Mouse (Mus musculus) gastrocnemius, postnatal 4 days (tissue): Measurements from ENCODE around the gene Anpep. TPM values are rescaled to one million over a fixed set of nuclear protein-coding genes. Genes with fewer than 3 reads are reported as not detected.

ENCODE experiments used
- DNase-seq, 2 experiments: peaks; one replicate each; pipeline ENCODE4 v3.0.0; 2021 to 2022; ENCODE audit warnings: low spot score in 2 of 2, mixed read lengths in 2 of 2
- total RNA-seq, 2 experiments: library from RNA; stranded (reverse); gene quantifications; 2 replicates each; pipeline ENCODE4 v1.2.3; 2021

Gene Anpep
- total RNA-seq, 2 experiments from 2014 or later, result 26.4 to 28.8 TPM

DNA sequence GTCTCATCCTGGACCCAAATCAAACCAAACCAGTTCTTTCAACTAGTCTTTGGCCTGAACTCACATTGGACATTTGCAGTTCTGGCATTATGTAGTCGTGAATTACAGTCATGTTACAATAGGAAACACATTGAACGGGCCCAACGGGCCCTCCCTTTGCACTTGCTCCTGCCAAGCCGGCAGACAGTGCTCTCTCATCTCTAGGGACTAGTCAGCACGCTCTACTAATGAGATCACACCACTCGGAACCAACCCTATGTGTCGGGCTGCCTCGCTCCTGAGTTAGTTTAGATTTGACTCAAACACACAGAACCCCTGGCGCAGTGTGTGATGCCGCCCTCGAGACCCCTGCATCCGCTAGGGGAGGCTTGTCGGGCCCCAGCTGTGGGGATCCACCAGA lies 7.0 kb upstream of the Anpep start:
- DNase-seq, result peak in 1 of 2 experiments; percentile 53

- DNase-seq, result no peak
Measured at GRCm38 (mm10) chr7:79866294-79867000, 5.6 kb upstream of the Anpep start.

DNA sequence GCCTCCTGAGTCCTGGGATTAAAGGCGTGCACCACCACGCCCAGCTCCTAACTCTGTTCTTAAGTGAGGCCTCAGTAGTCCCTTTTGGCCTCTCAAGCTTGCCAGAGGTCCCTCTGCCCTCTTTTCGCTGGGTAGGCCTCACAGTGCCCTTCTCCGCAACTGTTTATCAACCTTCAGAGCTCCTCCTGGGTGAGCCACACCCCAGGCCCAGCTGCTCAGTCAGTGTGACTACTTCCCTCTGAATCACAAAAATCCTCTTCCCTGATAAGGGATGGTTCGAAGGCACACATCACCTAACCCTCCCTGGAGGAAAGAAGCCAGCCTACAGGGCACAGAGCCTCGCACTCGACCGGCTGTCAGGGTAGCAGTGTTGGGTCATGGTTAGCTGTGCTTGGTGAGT lies 935 bp upstream of the Anpep start:
- no peak for DNase-seq

DNA sequence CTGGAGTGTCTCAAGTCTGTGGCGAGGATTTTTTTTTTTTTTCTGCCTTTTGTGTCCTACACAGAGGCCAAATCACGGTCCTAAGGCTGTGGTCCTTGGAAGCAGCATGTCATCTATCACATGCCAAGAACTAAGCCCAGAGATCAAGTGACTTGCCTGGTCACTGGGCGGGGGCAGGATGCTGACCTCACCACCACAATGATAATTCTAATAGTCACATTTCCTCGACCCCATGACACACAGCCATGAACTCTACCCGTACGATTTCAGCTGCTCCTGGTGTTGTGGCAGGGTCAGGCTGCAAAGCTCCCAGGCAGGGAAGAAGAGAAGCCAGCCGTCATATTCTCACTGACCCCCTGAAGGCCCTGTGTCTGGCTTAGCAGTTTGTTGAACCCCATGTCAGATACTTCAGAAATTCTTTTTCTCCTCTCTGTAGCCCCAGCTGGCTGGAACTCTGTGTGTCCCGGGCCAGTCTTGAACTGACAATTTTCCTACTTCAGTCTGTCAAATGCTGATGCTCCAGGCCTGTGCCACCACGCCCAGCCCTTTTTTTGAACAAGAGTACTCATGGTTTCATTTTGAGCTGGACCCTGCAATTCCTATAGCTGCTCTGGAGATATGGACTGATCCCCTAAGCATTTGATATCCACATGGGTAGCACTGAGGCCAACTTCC lies 1.8 kb downstream of the Anpep start:
- no peak for DNase-seq

DNA sequence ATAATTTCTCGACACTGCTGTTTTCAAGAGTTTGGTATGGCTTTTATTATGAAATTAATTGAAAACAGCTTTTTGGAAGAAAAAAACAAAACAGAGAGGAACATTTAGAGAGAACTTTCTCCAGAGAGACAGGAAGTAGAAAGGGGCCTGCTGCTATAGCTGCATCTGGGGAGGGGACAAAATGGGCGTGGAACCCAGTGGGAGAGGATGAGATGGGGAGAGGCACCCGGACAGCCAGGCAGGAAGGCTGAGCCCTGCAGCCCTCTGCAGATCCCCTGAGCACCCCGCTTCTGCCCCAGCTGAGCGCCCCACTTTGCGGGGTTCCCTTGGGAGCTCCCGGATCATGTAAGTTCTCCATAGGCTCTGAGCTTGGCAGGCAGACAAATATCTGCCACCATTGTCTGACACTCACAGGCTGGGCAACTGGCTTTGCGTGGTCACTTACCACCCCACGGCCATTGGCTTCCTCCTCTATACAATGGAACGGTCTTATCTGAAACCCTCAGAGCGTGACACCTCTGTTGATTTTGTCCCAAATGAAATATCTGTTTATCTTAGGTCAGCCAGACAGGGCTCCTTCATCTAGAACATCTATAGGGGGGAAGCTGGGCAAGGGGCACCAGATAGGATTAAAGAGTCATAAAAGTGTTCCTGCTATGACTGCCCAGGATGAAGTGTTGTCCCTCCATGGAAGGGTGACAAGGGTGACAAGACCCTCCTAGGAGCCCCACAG lies 2.5 kb downstream of the Anpep start:
- DNase-seq, result no peak

DNA sequence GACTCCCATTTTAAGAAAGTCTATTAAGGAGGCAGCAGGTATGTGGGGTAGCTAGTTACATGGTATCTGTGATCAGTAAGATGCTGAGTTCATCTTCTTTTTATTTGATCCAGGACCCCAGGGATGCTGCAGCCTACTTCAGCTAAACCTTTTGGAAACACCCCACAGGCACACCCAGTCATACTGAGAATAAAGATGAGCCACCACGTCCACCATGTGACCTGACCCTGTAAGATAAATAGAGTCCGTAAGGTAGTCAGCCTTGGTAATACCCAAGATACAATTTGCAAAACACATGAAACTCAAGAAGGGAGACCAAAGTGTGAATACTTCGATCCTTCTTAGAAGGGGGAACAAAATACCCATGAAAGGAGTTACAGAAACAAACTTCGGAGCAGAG lies 4.6 kb downstream of the Anpep start:
- no peak for DNase-seq

GRCm38 (mm10) chr7:79847456-79848451 lies 13.1 kb downstream of the Anpep start:
- peak; percentile 42 to 63 for DNase-seq

DNA sequence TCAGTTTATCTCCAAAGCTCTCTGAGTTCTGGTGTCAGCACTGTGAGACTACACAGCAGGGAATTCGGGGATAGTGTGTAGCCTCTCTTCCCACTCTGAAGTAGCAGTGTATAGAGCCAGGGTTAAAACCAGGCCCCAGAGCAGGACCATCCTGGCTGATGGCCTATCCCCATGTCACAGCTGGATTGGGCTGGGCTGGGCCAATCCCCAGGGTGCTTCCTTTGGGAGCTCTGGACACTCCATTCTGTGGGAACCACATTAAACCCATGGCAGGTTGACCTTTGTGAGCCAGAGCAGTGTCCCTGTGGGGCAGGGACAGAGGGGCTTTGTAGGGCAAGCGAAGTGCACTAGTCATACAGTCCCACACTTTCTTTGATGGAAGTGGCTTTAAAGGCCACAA lies 14.5 kb downstream of the Anpep start:
- DNase-seq, result no peak

DNA sequence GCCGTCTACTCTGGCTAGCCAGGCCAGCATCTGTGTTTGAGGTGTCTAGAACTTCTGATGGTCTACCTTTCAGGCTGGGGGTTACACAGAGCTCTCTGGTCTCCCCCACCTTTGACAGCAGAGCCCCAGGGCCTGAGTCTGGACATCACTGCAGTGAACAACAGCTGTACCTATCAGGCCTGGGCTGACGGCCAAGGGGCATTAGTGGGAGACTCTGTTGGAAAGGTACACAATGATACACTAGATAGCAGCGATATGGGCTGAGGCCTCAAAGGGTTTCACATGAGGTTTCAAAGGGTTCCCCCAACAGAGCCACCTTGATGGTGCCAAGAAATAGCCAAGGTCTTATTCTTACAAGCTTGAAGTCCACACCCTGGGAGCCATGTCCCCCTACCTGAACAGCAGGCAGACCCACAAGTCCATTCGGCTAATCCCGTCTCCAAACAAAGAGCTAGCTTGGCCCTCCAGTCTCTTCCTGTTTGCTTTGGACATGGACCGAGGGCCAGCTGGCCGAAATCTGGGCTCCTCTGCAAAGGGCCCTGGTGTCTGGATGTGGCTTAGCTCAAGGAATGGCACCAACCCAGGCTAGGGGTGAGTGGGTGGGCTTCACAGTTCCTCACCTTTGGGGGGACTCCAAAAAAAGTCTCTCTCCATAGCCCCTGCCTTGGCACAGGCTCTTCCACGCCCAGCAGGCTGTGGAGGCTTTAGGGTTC lies 16.6 kb downstream of the Anpep start:
- no peak for DNase-seq

- no peak for DNase-seq
Measured at GRCm38 (mm10) chr7:79842163-79842562, 18.7 kb downstream of the Anpep start.

- DNase-seq, result no peak
Measured at GRCm38 (mm10) chr7:79837247-79837646, 23.6 kb downstream of the Anpep start.

DNA sequence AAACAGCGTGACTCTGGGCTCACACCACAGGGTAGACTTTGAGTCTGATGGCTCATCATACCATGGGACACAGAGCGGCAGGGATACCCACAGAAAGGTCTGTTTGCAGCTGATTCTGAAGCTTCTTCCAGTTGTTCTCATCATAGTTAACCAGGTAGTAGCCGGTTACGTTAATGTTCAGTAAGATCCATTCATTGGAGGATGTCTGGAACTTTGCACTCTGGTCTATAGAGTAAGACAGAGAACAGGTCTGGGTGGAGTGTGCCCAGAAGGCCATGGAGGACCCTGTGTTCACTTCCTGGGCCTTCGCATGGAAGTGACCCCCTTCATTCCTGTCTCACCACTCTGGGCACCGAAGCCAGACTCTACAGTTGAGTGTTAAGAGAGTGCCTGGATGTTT lies 25.7 kb downstream of the Anpep start:
- DNase-seq, result no peak

DNA sequence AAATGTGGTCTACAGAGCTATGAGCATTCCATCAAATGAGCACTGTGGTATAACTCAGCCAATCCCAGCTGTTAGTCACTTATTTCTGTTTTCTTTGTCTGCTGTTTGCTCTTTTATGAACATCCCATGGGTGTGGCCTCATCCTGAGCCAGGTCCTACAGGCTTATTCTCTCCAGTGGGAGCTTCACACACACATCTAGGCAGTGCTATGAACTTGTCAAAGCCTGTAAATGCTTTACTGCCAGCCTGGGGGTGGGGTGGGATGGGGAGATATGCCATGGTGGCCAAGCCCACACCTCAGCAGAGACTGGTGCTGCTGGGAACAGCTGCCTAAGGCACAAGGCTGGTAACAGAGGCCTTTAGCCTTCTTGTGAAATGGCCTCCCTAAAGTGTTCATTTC lies 27.9 kb downstream of the Anpep start:
- DNase-seq, result no peak

GRCm38 (mm10) chr7:79831585-79831984 lies 29.3 kb downstream of the Anpep start:
- peak in 1 of 2 experiments; percentile 35 for DNase-seq

DNA sequence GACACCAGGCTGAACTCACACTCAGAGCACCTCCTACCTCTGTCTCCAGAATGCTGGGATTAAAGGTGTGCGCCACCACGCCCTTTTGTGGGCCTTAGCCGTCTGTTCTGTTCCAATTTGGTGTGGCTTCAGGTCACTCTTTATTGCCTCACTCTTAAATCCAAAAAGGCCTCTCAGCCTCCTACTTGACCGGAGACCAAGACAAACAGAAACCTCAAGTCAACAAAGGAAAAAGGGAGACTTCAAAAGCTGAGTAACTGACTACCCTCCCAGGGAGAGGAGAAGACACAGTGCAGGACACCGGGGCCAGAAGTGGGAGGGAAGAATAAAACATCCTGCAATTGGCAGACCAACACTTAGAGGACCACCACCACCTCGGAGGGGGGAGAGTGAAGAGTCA lies 29.7 kb downstream of the Anpep start:
- DNase-seq, result no peak

GRCm38 (mm10) chr7:79828341-79828740 lies 32.5 kb downstream of the Anpep start:
- DNase-seq, result no peak

DNA sequence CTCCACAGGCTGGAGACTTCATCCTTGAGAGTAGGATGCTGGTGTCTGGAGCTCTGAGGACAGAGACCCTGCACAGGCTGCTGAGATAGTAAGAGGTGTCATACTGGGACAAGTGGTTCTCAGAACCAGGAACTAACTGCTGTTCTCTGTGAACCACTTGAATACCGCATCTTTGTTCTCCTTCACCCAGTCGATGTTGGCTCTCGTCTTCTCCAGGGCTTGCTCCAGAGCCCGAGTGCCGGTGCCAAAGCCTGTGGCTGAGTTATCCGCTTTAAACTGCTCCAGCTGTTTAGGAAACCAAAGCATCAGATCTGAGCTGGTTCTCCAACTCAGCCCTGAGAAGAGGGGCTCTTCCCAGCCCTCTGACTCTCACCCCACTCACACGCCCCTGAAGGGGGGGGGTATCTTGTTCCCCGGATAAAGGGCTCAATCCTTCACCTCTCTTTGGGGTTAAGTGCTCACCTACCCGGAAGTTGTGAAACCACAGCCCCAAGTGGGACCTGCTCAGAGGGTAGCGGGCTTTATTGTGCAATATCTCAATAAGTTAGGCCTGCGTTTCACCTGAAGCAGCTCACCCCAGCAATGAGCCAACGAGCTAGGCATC lies 38.7 kb downstream of the Anpep start:
- DNase-seq, result no peak

- no peak for DNase-seq
Measured at GRCm38 (mm10) chr7:79819996-79820395, 40.9 kb downstream of the Anpep start.

DNA sequence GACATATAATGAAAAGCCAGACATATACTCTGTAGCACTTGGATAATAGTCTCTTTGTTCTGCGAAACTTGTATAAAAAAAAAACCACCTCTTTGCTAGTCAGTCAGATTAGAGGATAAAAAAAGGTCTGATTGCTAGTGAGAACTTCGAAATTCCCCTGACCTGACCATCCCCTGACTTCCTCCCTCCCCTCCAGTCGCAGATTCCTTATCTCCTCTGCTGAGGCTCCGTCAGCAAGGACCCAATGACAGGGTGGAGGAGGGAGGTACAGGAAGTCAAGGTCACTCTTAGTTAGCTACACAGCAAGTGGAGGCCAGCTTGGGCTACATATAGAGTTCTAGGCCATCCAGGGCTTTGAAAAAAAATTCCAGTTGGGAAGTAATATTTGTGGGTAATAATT lies 41.3 kb downstream of the Anpep start:
- DNase-seq, result no peak

- no peak for DNase-seq
Measured at GRCm38 (mm10) chr7:79818321-79818720, 42.5 kb downstream of the Anpep start.
